Mouse (Mus musculus): ENCODE results near the gene Cox6a2. TPM values are rescaled to one million over a fixed set of nuclear protein-coding genes. Genes with fewer than 3 reads are reported as not detected.
A peak's percentile ranks its signal among the peaks of the same experiment; 100 is the strongest.

The Cox6a2 gene
- not detected in 2 replicates for total RNA-seq (2021)
- long read RNA-seq, experiment 1 = 0 reads
- long read RNA-seq, experiment 2 = 0 reads

GRCm38 (mm10) chr7:128206152-128206551 lies at the start of gene Cox6a2:
Cox6a2 (minus strand) TSS chr7:128206387.
- DNase-seq = no peak

DNA sequence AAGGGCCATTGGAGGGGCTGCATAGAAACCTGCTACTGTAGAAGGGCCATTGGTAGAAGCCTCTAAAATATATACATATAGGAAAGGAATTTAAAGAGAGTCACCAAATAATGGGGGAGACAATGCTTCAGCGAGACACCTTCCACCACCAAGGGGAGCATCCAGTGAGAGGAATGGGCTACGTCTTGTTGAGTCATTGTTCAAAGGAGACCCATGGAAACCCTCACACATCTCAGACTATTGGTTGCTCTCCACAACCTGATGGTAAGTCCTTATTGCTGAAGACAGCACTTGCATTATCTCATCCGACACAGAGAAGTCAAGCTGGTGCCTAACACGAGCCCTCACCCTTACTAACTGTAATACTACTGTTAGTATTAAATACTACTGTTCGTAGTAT lies 49.6 kb upstream of the Cox6a2 start:
- DNase-seq = no peak

DNA sequence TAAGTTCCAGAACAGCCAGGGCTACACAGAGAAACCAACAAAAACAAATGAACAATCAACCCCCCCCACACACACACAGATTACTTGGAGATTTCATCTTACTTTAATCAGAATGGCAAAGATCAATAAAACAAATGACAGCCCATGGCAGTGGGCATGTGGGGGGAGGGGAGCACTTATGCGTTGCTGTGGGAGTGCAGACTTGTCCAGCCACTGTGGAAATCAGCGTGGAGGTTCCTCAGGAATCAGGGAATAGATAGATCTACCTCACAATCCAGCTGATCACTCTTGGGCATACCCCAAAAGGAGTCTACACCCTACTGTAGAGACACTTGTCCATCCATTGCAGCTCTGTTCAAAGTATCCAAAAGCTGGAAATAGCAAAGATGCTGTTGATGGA lies 48.8 kb upstream of the Cox6a2 start:
- no peak for DNase-seq

DNA sequence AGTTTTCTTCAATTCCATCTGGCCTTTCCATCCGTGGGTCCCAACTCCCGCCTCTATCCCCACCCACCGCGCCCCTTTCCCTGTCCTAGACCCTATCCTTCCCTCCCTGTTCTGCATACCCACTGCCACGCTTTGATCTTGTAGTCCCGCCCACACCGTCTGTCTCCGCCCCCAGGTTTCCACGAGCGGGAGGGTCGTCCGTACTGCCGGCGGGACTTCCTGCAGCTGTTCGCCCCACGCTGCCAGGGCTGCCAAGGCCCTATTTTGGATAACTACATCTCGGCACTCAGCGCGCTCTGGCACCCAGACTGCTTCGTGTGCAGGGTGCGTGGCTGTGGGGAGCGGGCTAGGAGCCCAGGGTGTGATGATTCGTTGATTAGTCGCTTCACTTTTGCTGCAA lies 46.4 kb upstream of the Cox6a2 start:
- peak; percentile 42 for DNase-seq

GRCm38 (mm10) chr7:128251946-128252345 lies 45.8 kb upstream of the Cox6a2 start:
- no peak for DNase-seq

DNA sequence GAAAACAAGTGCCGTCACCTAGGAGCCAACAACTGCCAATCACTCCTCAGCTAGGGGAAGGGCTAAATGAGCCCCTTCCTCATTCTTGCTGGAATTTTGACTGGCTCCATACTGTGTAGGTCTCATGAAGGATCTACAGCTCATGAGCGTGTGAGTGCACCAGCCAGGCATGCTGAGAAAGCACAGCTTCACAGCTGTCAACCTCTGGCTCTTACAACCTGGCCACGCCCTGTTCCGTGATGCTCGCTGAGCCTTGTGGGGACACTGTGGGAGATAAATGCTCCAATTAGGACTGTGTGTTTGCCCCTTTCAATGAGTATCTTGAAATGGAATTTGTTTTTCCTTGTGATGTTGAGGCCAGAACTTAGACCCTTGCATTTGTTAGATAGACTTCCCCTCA lies 43.8 kb upstream of the Cox6a2 start:
- no peak for DNase-seq

DNA sequence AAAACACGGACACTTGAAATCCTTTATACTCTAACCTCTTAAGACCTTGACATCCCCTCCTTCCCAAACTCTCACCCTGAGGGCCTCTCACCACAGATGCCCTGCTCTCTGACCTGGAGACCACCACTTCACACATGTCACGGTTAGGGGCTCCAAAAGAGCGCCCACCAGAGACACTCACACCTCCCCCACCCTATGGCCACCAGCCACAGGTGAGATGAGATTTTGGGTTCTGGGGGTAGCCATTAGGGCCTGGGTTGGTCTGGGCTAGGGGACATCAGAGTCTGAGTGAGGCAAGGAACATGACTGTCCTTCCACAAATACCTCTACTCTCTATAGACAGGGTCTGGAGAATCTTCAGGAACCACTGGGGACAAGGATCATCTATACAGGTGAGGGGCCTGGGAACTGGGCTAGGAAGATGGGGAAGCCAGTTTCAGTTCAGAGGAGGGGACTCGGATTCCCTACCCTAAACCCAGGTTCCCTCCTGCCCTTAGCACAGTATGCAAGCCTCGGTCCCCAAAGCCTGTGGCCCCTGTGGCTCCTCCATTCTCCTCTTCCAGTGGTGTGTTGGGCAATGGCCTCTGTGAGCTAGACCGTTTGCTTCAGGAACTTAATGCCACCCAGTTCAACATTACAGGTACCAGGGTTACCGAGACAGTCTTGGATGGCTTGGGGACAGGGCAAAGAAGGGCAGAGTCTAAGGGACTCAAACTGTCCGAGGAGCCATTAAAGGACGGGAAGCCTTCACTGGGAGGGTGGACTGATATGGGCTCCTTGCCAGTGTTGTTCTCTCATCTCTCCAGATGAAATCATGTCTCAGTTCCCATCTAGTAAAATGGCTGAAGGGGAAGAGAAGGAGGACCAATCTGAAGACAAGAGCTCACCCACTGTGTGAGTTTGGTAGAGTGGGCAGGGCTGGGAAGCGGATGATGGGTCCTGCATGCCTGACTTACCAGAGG lies 42.2 kb upstream of the Cox6a2 start:
- no peak for DNase-seq

- peak; percentile 92 for DNase-seq
Observed at GRCm38 (mm10) chr7:128247443-128247842, 41.3 kb upstream of the Cox6a2 start.

GRCm38 (mm10) chr7:128246496-128247391 lies 40.6 kb upstream of the Cox6a2 start, which contains the start of gene Tgfb1i1:
Tgfb1i1 (plus strand) TSS chr7:128246812.
- DNase-seq = peak; percentile 69

DNA sequence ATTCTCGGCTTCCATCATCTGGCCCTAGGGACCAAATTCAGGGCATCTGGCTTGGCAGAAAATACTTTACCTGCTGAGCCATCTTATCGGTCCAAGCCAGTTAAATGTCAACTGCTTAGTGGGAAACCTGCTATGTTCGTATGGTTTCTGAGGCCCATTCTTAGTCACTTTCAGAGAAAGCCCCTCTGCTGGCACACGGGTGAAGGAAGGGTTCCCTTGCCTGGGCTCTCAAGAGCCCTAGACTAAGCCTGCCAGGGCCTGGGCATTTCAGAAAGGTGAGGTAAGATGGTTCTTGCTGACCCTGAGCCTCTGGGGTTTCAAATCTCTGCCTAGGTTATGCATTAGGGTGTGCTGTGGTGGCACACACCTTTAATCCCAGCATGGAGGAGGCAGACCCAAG lies 39.4 kb upstream of the Cox6a2 start:
- no peak for DNase-seq

DNA sequence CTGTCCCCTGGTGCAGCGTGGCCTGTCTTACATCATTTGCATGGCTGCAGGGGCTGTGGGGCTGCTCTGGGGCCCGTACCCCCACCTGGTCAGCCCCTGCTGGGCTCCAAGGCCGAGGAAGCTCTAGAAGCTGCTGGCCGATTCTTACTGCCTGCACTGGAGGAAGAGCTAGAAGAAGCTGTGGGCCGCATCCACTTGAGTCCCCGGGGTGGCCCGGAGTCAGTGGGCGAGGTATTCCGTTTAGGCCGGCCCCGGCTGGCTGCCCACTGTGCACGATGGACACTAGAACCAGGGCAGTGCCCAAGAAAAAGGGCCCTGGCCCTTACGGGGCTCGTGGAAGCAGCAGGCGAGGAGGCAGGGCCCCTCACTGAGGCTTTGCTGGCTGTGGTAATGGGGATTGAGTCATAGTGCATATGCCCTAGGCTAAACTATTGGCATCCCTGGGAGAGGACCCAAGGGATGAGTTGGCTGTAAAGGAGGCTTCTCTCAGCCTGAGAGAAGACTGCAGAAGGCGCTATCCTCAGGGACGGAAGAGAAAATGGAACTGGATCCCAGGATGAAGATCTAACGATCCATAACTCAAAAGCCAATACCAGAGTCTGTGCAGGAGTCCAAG lies 38.3 kb upstream of the Cox6a2 start:
- DNase-seq = no peak

- no peak for DNase-seq
Observed at GRCm38 (mm10) chr7:128243921-128244320, 37.7 kb upstream of the Cox6a2 start.

GRCm38 (mm10) chr7:128242331-128242730 lies 36.1 kb upstream of the Cox6a2 start:
- DNase-seq = no peak

- peak; percentile 29 for DNase-seq
Observed at GRCm38 (mm10) chr7:128240131-128240784, 34.1 kb upstream of the Cox6a2 start.

GRCm38 (mm10) chr7:128238991-128239390 lies 32.8 kb upstream of the Cox6a2 start:
- DNase-seq = peak; percentile 52

DNA sequence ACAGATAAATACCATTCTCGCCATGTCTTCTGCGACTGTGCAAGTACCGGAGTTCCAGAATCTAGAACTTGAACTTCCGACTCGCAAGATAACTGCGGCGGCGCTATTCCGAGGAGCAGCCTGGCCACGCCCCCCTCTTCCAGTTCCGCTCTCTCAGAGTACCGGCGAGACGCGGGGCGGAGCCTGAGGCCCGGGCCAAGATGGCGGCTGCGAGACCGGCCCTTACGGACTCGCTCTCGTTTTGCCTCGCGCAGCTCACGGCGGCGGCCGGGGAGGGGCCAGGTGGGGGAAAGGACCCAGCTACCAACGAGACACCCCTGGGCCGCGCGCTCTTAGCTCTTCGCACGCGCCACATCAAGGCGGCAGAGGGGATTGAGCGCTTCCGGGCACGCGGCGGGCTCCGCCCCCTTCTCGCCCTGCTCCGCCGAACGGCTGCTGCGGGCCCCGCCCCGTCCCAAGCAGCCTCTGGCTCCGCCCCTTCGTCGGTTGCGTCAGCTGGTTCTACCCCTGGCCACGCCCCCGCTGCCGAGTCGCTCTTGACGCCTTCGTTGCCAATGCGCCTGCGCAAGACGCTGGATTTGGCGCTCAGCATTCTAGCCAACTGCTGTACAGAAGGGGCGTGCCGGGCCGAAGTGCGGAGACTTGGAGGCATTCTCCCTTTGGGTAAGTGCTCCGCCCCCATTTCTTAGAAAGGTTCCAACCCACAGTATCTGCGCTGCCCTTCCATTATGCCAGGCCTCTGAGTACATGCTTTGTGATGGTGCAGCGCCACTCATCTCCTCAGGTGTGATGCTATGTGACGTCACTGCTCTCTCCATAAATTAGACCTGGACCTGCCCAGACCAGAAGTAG lies 32.0 kb upstream of the Cox6a2 start, which contains the start of gene 9130023H24Rik:
TSS of gene 9130023H24Rik (minus strand) at position 105 of the 852 bp plus-strand sequence.
- peak; percentile 100 for DNase-seq

DNA sequence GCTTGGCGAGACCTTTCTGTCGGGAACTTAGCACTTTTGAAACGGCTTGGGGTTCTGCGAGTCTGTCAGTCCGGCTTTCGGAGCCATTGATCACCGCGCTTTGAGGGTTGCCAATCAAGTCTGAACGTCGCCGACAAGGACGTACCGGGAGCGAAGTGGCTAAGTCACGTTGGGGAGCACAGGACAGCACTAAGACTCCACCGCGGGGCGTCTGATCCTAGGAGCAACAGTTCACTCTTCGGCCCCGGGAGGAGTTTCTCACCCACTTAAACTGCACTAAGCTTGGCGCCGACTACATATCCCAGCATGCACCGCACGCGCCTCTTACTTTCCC lies 31.4 kb upstream of the Cox6a2 start:
- DNase-seq = no peak

- DNase-seq = peak; percentile 92
Observed at GRCm38 (mm10) chr7:128236856-128237592, 30.8 kb upstream of the Cox6a2 start, which contains the start of gene Armc5. Armc5 (plus strand) TSS chr7:128237342.

- DNase-seq = no peak
Observed at GRCm38 (mm10) chr7:128236426-128236825, 30.2 kb upstream of the Cox6a2 start.

- no peak for DNase-seq
Observed at GRCm38 (mm10) chr7:128235481-128235880, 29.3 kb upstream of the Cox6a2 start.

Data from adrenal gland, postnatal 14 days (tissue).